Mouse (Mus musculus): ENCODE data around the gene Jazf1. TPM values are rescaled to one million over a fixed set of nuclear protein-coding genes. Genes with fewer than 3 reads are reported as not detected.

Gene Jazf1
- polyA plus RNA-seq, 1 experiment = not detected

DNA sequence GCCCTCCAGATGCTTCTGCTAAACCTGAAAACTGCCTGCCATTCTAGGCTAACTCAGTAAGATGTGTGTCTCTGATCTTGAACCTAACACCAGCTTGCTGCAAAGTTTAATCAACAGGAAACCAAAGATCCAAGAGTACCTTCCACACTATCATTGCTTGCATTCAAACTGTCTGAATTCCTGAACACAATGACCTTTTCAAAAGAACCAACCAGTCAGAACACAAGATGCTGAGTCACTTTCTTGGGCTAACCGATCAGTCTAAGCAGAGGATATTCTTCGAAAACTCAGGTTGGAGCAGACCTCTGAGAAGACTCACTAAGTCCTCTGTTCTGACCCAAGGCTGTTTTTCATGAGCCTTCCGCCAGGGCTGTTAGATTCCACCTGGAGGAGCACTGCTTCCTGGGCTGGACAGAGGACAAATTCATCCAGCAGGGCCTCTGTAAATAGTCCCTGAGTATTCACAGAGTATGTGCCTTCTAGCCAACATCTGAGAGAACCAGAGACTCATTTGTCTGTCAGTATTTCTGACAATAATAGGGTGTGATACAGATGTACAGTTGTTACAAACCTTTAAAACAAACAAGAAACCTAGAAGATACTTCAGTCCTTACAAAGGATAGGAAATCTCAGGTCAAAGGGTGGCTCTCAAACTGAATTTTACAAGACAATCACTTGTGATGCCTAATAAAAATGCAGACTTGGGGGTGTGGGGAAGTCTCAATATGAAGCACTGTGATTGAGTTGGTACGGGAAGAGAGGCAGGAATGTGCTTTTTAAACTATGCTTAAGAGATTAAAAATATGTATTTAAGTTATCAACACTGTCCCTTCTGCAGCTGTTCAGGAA lies 50.9 kb downstream of the Jazf1 start:
- H3K27me3 ChIP-seq (replicated peaks) = peaks cover 3% of the 10 kb centered on the region

DNA sequence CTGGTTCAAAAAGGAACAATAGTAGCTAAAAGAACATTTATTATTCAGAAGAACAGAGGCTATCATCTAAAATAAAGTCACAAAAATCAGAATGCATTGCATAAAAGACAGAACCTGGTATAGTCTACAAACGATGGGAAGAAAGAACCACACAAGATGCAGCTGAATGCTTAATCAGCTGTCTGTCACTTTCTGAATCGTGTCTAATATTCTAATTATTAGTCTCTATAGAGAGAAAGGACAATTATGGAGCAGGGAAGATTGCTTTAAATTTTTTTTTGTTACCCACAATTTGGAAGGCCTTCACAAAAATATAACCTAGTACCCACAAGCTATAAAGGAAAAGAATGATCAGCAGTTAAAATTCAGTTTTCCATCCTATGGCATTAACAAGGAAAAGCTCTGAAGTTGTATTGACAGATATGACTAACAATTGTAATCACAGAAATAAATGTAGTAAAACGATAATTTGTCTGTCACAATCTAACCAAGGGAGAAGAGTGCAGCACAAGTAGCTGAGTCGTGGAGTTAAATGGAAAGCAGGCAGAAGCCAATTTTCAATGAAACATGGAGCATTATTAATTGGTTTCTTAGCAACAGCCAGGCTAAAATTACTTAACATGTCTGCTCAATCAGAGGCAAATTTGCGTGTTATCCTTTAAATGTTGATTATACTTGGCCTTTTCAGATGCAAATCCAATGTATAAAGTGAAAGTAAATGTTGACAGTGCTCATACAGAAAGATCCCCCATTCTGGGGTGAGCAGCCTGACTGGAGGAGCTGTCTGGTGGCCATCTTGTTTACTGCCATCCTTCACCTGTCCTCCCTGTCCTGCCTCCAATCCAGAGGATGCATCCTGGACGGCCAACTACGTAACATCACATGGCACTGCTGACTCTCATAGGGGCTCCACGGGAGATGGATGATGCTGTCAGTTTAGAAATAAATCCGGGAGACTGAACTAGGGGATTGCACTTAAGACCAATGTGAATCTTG lies 53.7 kb downstream of the Jazf1 start:
- Histone ChIP-seq H3K9me3 (no peaks in the 10 kb centered on the region), H3K36me3 (replicated peaks; ENCODE audit: low read length) (no peaks in the 10 kb centered on the region), H3K4me1 (0 out of 2 replicates have a peak, but pooled peaks cover 3% of the 10 kb centered on the region), H3K27me3 (replicated peaks) (peaks cover 9% of the 10 kb centered on the region), H3K4me3 (replicated peaks) (no peak overlapping the region)
- TF ChIP-seq GATA1 (IDR thresholded peaks at IDR 0.05; ENCODE audit: borderline replicate concordance, low read length) (no peak), FLI1 (IDR thresholded peaks at IDR 0.05; ENCODE audit: low read length) (no peak)

More for the DNA sequence above, 50.9 kb downstream of the Jazf1 start:
- Histone ChIP-seq H3K36me3 (replicated peaks; ENCODE audit: low read length) (no peaks in the 10 kb centered on the region), H3K4me3 (replicated peaks) (no peak overlapping the region), H3K9me3 (no peaks in the 10 kb centered on the region), H3K4me1 (0 out of 2 replicates have a peak, but pooled peaks cover 3% of the 10 kb centered on the region)
- TF ChIP-seq FLI1 (IDR thresholded peaks at IDR 0.05; ENCODE audit: low read length) (no peak), GATA1 (IDR thresholded peaks at IDR 0.05; ENCODE audit: borderline replicate concordance, low read length) (no peak)

DNA sequence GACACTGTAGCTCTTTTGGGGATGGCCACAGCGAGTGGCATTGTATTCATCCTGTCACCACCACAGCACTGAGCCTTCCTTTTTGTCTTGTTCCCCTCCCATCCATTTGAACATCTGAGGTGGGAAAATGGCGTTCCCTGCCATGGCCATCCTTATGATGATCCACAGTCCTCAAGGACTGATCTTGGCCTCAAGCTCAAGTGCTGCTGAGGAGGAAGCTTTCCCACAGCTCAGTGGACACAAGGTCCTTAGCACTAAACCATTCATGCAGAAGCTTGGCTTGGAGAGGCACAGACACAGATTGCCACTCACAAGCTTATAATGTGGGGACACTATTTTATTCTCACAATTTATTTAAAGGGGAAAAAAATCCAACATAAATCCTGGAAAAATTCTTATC lies 58.1 kb downstream of the Jazf1 start:
- peaks cover 10% of the 10 kb centered on the region for H3K27me3 ChIP-seq (replicated peaks)
- H3K9me3 ChIP-seq = no peaks in the 10 kb centered on the region
- TF ChIP-seq FLI1 (IDR thresholded peaks at IDR 0.05; ENCODE audit: low read length) (no peak), GATA1 (IDR thresholded peaks at IDR 0.05; ENCODE audit: borderline replicate concordance, low read length) (no peak)
- H3K4me1 ChIP-seq = no peaks in the 10 kb centered on the region
- H3K4me3 ChIP-seq (replicated peaks) = no peak overlapping the region
- H3K36me3 ChIP-seq (replicated peaks; ENCODE audit: low read length) = no peaks in the 10 kb centered on the region

DNA sequence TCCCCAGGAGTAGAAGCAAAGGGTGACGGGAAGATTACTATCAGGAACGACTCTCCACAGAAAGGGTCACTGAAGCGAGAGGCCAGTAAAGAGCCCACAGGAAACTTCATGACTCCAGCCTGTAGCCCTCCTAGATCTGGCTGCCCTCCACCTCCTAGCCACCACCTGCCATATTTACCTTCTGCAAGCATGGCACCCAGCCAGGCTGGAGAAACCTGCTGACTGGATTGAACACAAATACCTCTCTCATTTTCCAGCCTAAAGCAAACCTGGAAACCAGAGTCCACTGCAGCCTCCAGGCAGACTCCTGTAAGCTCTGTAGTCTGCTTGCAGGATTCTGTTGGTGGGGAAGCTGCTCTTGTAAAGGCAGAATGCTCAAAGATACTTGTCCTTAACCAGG lies 62.4 kb downstream of the Jazf1 start:
- no peaks in the 10 kb centered on the region for H3K36me3 ChIP-seq (replicated peaks; ENCODE audit: low read length)
- no peak for TF ChIP-seq FLI1 (IDR thresholded peaks at IDR 0.05; ENCODE audit: low read length)
- no peak for TF ChIP-seq GATA1 (IDR thresholded peaks at IDR 0.05; ENCODE audit: borderline replicate concordance, low read length)
- no peak overlapping the region for H3K4me3 ChIP-seq (replicated peaks)
- no peaks in the 10 kb centered on the region for H3K9me3 ChIP-seq
- H3K27me3 ChIP-seq (replicated peaks) = peaks cover 11% of the 10 kb centered on the region
- no peaks in the 10 kb centered on the region for H3K4me1 ChIP-seq

DNA sequence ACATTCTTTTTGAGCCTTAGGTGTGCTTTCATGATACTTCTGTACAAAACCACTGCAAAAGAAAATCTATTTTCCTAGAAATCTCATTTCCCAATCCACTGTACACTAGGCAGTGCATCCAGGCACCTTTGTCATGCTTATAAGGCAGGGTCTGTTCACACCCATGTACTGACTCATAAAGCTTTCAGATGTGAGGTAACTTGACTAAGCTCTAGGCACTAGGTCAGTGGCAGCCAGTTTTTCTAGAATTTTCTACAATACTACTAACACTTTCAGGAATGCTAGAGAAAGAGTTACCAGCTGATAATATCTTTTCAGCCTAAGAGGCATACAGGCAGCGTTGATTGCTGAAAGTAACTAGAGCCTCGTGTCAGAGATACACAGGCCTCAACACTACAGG lies 62.9 kb downstream of the Jazf1 start:
- H3K4me3 ChIP-seq (replicated peaks) = no peak overlapping the region
- peaks cover 10% of the 10 kb centered on the region for H3K27me3 ChIP-seq (replicated peaks)
- H3K9me3 ChIP-seq = no peaks in the 10 kb centered on the region
- H3K4me1 ChIP-seq = no peaks in the 10 kb centered on the region
- TF ChIP-seq FLI1 (IDR thresholded peaks at IDR 0.05; ENCODE audit: low read length) = no peak
- no peak for TF ChIP-seq GATA1 (IDR thresholded peaks at IDR 0.05; ENCODE audit: borderline replicate concordance, low read length)
- no peaks in the 10 kb centered on the region for H3K36me3 ChIP-seq (replicated peaks; ENCODE audit: low read length)

DNA sequence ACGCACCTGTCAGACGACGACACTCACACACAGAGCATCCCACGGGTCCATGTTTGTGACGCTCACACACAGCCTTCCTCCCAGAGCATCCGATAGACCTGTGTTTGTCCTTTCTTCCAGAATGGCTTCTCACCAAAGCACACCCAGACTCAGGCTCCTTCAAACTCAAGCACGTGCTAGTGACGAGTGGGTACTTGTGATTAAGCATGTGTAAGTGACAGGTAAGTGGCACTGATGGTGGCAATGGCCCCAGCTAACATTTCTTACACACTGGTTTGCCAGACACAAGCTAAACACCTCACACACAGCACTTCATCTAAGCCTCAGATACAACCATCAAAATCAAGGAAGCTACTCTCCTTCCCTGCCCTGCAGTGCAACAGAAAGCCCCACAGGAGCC lies 77.6 kb downstream of the Jazf1 start:
- Histone ChIP-seq H3K4me1 (no peaks in the 10 kb centered on the region), H3K4me3 (replicated peaks) (no peak overlapping the region), H3K27me3 (replicated peaks) (peaks cover 46% of the 10 kb centered on the region), H3K36me3 (replicated peaks; ENCODE audit: low read length) (no peaks in the 10 kb centered on the region), H3K9me3 (no peaks in the 10 kb centered on the region)
- TF ChIP-seq GATA1 (IDR thresholded peaks at IDR 0.05; ENCODE audit: borderline replicate concordance, low read length) (no peak), FLI1 (IDR thresholded peaks at IDR 0.05; ENCODE audit: low read length) (no peak)

DNA sequence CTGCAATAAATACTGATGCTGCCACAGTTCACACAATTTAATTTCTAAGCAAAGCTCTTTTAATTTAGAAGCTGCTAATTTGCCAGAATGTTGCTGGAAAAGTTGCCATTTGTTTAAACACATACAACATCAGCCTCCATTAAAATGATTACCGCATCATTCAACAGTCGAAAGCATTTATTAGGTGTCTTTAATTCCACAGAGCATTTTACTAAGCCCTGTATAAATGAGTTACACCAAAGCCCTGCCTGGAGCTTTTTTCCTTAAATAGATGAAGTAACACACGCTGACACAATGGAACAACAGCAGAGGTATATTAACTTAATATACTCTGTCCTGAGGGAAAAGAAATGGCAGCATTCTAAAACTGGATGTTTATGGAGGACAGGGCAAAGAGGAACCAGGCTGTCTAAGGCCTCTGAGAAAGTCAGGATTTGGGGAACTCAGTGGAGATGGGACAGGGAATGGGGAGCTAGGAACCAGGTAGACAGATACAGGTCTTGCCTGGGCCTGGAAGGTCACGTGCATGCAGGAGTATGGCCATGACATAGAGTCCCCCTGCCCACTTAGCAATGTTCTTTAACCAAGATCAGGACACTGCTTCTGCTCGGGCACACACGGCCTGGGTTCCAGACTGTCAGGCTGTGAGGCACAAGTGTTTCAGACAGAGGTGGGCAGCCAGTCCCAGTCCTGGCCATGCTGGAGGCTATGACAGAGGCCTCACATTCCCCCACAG lies 80.4 kb downstream of the Jazf1 start:
- Histone ChIP-seq H3K9me3 (peaks cover 5% of the 10 kb centered on the region), H3K4me3 (replicated peaks) (no peak overlapping the region), H3K27me3 (replicated peaks) (peaks cover 43% of the 10 kb centered on the region), H3K4me1 (no peaks in the 10 kb centered on the region), H3K36me3 (replicated peaks; ENCODE audit: low read length) (no peaks in the 10 kb centered on the region)
- no peak for TF ChIP-seq GATA1 (IDR thresholded peaks at IDR 0.05; ENCODE audit: borderline replicate concordance, low read length)

DNA sequence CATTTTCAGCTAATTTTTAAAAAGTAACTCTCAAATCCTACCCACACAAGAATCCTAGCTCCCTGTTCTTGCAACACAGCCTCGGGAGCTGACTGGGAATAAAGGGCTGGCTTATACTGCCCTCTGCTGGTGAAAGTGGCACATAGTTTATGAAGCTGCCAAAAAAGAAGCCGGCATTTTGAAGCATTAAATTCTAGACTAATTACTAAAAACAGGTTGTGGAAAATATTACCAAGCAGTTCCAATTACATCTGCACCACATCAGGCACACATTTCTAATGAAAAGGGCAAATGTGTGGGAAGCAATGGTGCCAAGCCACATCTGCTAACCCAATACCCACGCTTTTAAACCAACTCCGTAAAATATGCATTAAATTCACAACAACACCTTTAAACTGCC lies 81.0 kb downstream of the Jazf1 start:
- Histone ChIP-seq H3K36me3 (replicated peaks; ENCODE audit: low read length) (no peaks in the 10 kb centered on the region), H3K4me3 (replicated peaks) (no peak overlapping the region), H3K27me3 (replicated peaks) (peaks cover 37% of the 10 kb centered on the region), H3K4me1 (no peaks in the 10 kb centered on the region), H3K9me3 (peaks cover 5% of the 10 kb centered on the region)
- no peak for TF ChIP-seq GATA1 (IDR thresholded peaks at IDR 0.05; ENCODE audit: borderline replicate concordance, low read length)
- no peak for TF ChIP-seq FLI1 (IDR thresholded peaks at IDR 0.05; ENCODE audit: low read length)

DNA sequence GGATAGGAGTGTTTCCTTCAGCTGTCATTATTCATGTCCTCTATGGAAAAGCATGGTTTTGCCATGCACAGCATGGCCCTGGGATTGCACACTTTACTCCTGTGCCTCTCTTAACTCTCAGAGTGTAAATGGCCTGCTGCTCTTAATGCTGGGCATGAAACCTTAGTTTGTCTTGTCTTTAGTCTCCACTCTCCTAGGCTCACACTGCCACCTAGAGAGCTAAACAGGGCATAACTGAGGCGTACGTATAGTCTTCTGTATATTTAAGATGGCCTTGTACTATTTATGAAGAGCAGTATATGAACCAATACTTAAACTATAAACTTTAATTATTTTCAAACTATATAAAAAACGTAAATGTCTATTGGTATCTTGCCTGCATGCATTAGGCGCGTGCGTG lies 86.3 kb downstream of the Jazf1 start:
- Histone ChIP-seq H3K9me3 (peaks cover 7% of the 10 kb centered on the region), H3K36me3 (replicated peaks; ENCODE audit: low read length) (no peaks in the 10 kb centered on the region)
- TF ChIP-seq GATA1 (IDR thresholded peaks at IDR 0.05; ENCODE audit: borderline replicate concordance, low read length) = no peak
- TF ChIP-seq FLI1 (IDR thresholded peaks at IDR 0.05; ENCODE audit: low read length) = no peak

More for the DNA sequence above, 86.3 kb downstream of the Jazf1 start:
- Histone ChIP-seq H3K27me3 (replicated peaks) (peaks cover 11% of the 10 kb centered on the region), H3K4me1 (no peaks in the 10 kb centered on the region), H3K4me3 (replicated peaks) (no peak overlapping the region)

Measured in megakaryocyte, embryonic 14.5 days (primary cell).